ENCODE assay signal across 11 mouse cellular contexts in genomic region chr6:114812322-114812721, GRCm38 (mm10).
DNase-seq lines count a peak whose midpoint lies in the region; ATAC-seq lines count a peak whose summit lies in the region.
"Had no signal": no experiment of that assay in that cellular context is flagged by ENCODE, and none has a peak within 500 bp of the region (broad histone marks: within the 10 kb centered on the region; RNA-seq: fewer than 3 reads in every experiment).

No protein-coding gene starts in this region.

- peaks cover 14% of the 10 kb centered on the region for H3K4me1 ChIP-seq in heart, embryonic 15.5 days (replicated peaks)

- no peaks in the 10 kb centered on the region for H3K27me3 ChIP-seq in heart, embryonic 15.5 days
- H3K27me3 ChIP-seq: embryonic facial prominence, embryonic 12.5 days; liver, embryonic 13.5 days had no signal

- H3K27ac ChIP-seq in heart, embryonic 15.5 days, result peak overlapping the region; percentile 37; the same call in 1 of the 2 replicates
- H3K27ac ChIP-seq: embryonic facial prominence, embryonic 12.5 days; liver, embryonic 13.5 days had no signal

- no peak overlapping the region for H3K4me3 ChIP-seq in heart, embryonic 15.5 days
- H3K4me3 ChIP-seq: embryonic facial prominence, embryonic 12.5 days; liver, embryonic 13.5 days had no signal

- no peak overlapping the region for H3K9ac ChIP-seq in heart, embryonic 15.5 days
- H3K9ac ChIP-seq: embryonic facial prominence, embryonic 12.5 days; liver, embryonic 13.5 days had no signal

- H3K36me3 ChIP-seq in heart, embryonic 15.5 days, result no peaks in the 10 kb centered on the region
- H3K36me3 ChIP-seq: embryonic facial prominence, embryonic 12.5 days; liver, embryonic 13.5 days had no signal

- H3K9me3 ChIP-seq in heart, embryonic 15.5 days (replicated peaks), result no peaks in the 10 kb centered on the region
- H3K9me3 ChIP-seq: liver, embryonic 13.5 days had no signal

- 64% methylated on average over 5 of the region's 5 CpGs for WGBS in heart, embryonic 15.5 days

- ATAC-seq in heart, embryonic 15.5 days (replicated peaks; ENCODE audit: insufficient number of reproducible peaks, insufficient read depth, low FRiP score, low read depth), result no peak
- no peak for ATAC-seq in inflammation-experienced regulatory T-cells, adult 6 months

- no peak overlapping the region for H3K4me2 ChIP-seq in heart, embryonic 15.5 days
- H3K4me2 ChIP-seq: embryonic facial prominence, embryonic 12.5 days; liver, embryonic 13.5 days had no signal

- peak; percentile 38 to 64 for DNase-seq in cerebellum, postnatal 14 days
- DNase-seq in cerebellum, postnatal 25 days, result no peak
- DNase-seq in right cerebral cortex, postnatal 10 days (ENCODE audit: low spot score in 2 of 2), result peak; percentile 54 to 66
- DNase-seq in right cerebral cortex, adult 2 months (ENCODE audit: low spot score in 2 of 2), result no peak
- DNase-seq in neural tube, embryonic 10.5 days (ENCODE audit: extremely low spot score, low spot score), result no peak
- no peak for DNase-seq in layer of hippocampus, adult 9-11 months
- DNase-seq: liver, embryonic 13.5 days; spleen, adult 18-20 months had no signal

Comparison
In these comparisons a context has a peak if more than half of its experiments do, and no peak if none do; other contexts are left out.
1. DNase-seq: peak in cerebellum, postnatal 14 days (2 of 2) and right cerebral cortex, postnatal 10 days (2 of 2); none in cerebellum, postnatal 25 days (0 of 2), right cerebral cortex, adult 2 months (0 of 2), neural tube, embryonic 10.5 days (single experiment) and layer of hippocampus, adult 9-11 months (single experiment).